24 mouse cellular contexts compared by ENCODE assay signal in the genomic region with DNA sequence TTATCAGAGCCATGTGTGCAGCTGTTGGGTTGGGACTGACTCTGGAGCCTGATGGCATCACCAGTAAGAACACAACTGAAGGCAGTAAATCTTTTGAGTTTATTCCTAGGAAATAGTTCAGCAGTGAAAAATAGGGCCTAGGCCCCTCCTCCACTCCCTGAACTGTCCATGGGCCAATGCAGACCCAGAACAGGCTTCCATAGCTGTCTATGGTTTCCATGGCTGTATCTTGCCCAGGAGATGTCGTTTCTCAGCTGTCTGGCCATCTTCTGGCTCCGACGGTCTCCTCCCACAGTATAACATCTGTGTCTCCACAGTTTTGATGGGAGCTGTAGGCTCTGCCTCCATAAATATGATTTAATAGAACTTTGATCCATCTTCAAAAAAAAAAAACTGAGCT.
A peak's percentile ranks its signal among the peaks of the same experiment; 100 is the strongest.
DNase-seq lines count a peak whose midpoint lies in the region; ATAC-seq lines count a peak whose summit lies in the region.
"Had no signal": no experiment of that assay in that cellular context is flagged by ENCODE, and none has a peak within 500 bp of the region (broad histone marks: within the 10 kb centered on the region; RNA-seq: fewer than 3 reads in every experiment).

No protein-coding gene starts in this region.

- no peak overlapping the region for H3K4me3 ChIP-seq in intestine, embryonic 14.5 days (ENCODE audit: low read depth, low read length)
- H3K4me3 ChIP-seq in intestine, embryonic 15.5 days (replicated peaks), result no peak overlapping the region
- no peak overlapping the region for H3K4me3 ChIP-seq in limb, embryonic 13.5 days
- H3K4me3 ChIP-seq: embryonic facial prominence, embryonic 12.5 days; forebrain, embryonic 12.5 days; hindbrain, embryonic 15.5 days; liver, embryonic 12.5 days; midbrain, embryonic 12.5 days had no signal

- peaks cover 23% of the 10 kb centered on the region for H3K4me1 ChIP-seq in intestine, embryonic 14.5 days (replicated peaks; ENCODE audit: control insufficient read depth, insufficient read depth, low read length)
- H3K4me1 ChIP-seq in intestine, embryonic 15.5 days (replicated peaks), result no peaks in the 10 kb centered on the region
- peaks cover 40% of the 10 kb centered on the region for H3K4me1 ChIP-seq in limb, embryonic 13.5 days
- H3K4me1 ChIP-seq: embryonic facial prominence, embryonic 12.5 days; liver, embryonic 12.5 days; midbrain, embryonic 12.5 days had no signal

- H3K36me3 ChIP-seq in intestine, embryonic 14.5 days (ENCODE audit: control insufficient read depth, insufficient read depth, low read length), result no peaks in the 10 kb centered on the region
- no peaks in the 10 kb centered on the region for H3K36me3 ChIP-seq in intestine, embryonic 15.5 days
- H3K36me3 ChIP-seq in limb, embryonic 13.5 days, result no peaks in the 10 kb centered on the region
- H3K36me3 ChIP-seq: embryonic facial prominence, embryonic 12.5 days; forebrain, embryonic 12.5 days; G1E; hindbrain, embryonic 15.5 days; liver, embryonic 12.5 days; midbrain, embryonic 12.5 days had no signal

- H3K4me2 ChIP-seq in intestine, embryonic 14.5 days (ENCODE audit: low read length), result no peak overlapping the region
- no peak overlapping the region for H3K4me2 ChIP-seq in intestine, embryonic 15.5 days (replicated peaks)
- no peak overlapping the region for H3K4me2 ChIP-seq in limb, embryonic 13.5 days (replicated peaks)
- H3K4me2 ChIP-seq: embryonic facial prominence, embryonic 12.5 days; forebrain, embryonic 12.5 days; hindbrain, embryonic 15.5 days; liver, embryonic 12.5 days; midbrain, embryonic 12.5 days had no signal

- peak; percentile 36 for DNase-seq in intestine, embryonic 14.5 days (ENCODE audit: low spot score)
- peak; percentile 38 for DNase-seq in kidney, postnatal 10 days
- no peak for DNase-seq in kidney, adult 11 months
- peak; percentile 30 for DNase-seq in hindlimb bud, embryonic 11.5 days (ENCODE audit: extremely low spot score, low read depth, low spot score)
- DNase-seq in lung, postnatal 10 days, result no peak
- no peak for DNase-seq in thymus, postnatal 36 days
- DNase-seq: cerebellum, adult 11 months; cerebellum, postnatal 10 days; gastrocnemius, postnatal 36 days; left cerebral cortex, postnatal 4 days; lung, adult 18-20 months; lung, postnatal 14 days; thymus, adult 18-20 months; thymus, postnatal 4 days had no signal

- H3K9me3 ChIP-seq in intestine, embryonic 14.5 days (ENCODE audit: control insufficient read depth, low read length), result no peaks in the 10 kb centered on the region
- H3K9me3 ChIP-seq in intestine, embryonic 15.5 days, result no peaks in the 10 kb centered on the region
- no peaks in the 10 kb centered on the region; the same call in 1 of the 2 replicates for H3K9me3 ChIP-seq in limb, embryonic 13.5 days
- H3K9me3 ChIP-seq: embryonic facial prominence, embryonic 12.5 days; forebrain, embryonic 12.5 days; hindbrain, embryonic 15.5 days; midbrain, embryonic 12.5 days had no signal

- WGBS in intestine, embryonic 14.5 days, result 49% methylated on average over 3 of the region's 3 CpGs
- 50% methylated on average over 3 of the region's 3 CpGs for WGBS in intestine, embryonic 15.5 days
- WGBS in limb, embryonic 13.5 days, result 68% methylated on average over 3 of the region's 3 CpGs

- no peak overlapping the region for H3K27ac ChIP-seq in intestine, embryonic 14.5 days (ENCODE audit: low read depth)
- H3K27ac ChIP-seq in intestine, embryonic 15.5 days, result no peak overlapping the region
- no peak overlapping the region; the same call in 1 of the 2 replicates for H3K27ac ChIP-seq in limb, embryonic 13.5 days
- H3K27ac ChIP-seq: embryonic facial prominence, embryonic 12.5 days; forebrain, embryonic 12.5 days; hindbrain, embryonic 15.5 days; liver, embryonic 12.5 days; midbrain, embryonic 12.5 days had no signal

- ATAC-seq in intestine, embryonic 14.5 days (replicated peaks; ENCODE audit: low FRiP score, low TSS enrichment, low read depth), result no peak
- no peak for ATAC-seq in intestine, embryonic 15.5 days
- ATAC-seq in limb, embryonic 13.5 days (ENCODE audit: low FRiP score, low read depth), result peak; percentile 44; the same call in 1 of the 2 replicates
- ATAC-seq: liver, embryonic 12.5 days; Patski had no signal

- no peaks in the 10 kb centered on the region for H3K27me3 ChIP-seq in intestine, embryonic 14.5 days (replicated peaks; ENCODE audit: control insufficient read depth, insufficient read depth, low read length)
- no peaks in the 10 kb centered on the region for H3K27me3 ChIP-seq in intestine, embryonic 15.5 days (replicated peaks)
- H3K27me3 ChIP-seq in limb, embryonic 13.5 days, result no peaks in the 10 kb centered on the region
- H3K27me3 ChIP-seq: CH12.LX; embryonic facial prominence, embryonic 12.5 days; forebrain, embryonic 12.5 days; hindbrain, embryonic 15.5 days; liver, embryonic 12.5 days; midbrain, embryonic 12.5 days; Patski had no signal

- H3K9ac ChIP-seq in intestine, embryonic 14.5 days (ENCODE audit: low read length), result no peak overlapping the region
- no peak overlapping the region for H3K9ac ChIP-seq in intestine, embryonic 15.5 days
- H3K9ac ChIP-seq in limb, embryonic 13.5 days, result no peak overlapping the region
- H3K9ac ChIP-seq: embryonic facial prominence, embryonic 12.5 days; forebrain, embryonic 12.5 days; hindbrain, embryonic 15.5 days; liver, embryonic 12.5 days; midbrain, embryonic 12.5 days had no signal

Comparison
In these comparisons a context has a peak if more than half of its experiments do, and no peak if none do; other contexts are left out.
1. DNase-seq: peak in intestine, embryonic 14.5 days (single experiment), kidney, postnatal 10 days (single experiment) and hindlimb bud, embryonic 11.5 days (single experiment); none in kidney, adult 11 months (single experiment), lung, postnatal 10 days (single experiment) and thymus, postnatal 36 days (0 of 2).